Mouse (Mus musculus) stomach, postnatal 0 days (tissue): ENCODE results near the gene Cda. TPM values are rescaled to one million over a fixed set of nuclear protein-coding genes. Genes with fewer than 3 reads are reported as not detected.

Experiments
- ATAC-seq: fragments of 200-750 bp; cut with Nextera tagmentation; 2 replicates; pipeline ENCODE4 v1.8.0; 2017; ENCODE audit not compliant: low FRiP score, low TSS enrichment
- DNase-seq: peaks from one replicate; pipeline ENCODE4 v3.0.0-alpha.2; 2016; ENCODE audit warnings: low spot score
- H3K27ac ChIP-seq: fragments of 300-500 bp; sonication (generic); replicated peaks from 2 replicates; pipeline ENCODE4 v1.5.1; 2014; ENCODE audit warnings: mild to moderate bottlenecking, control low read depth
- H3K27me3 ChIP-seq: fragments of 300-500 bp; sonication (generic); 2 replicates; pipeline ENCODE4 v1.6.1; 2014; ENCODE audit warnings: low read length; ENCODE audit not compliant: control insufficient read depth, insufficient read depth
- H3K36me3 ChIP-seq: fragments of 300-500 bp; sonication (generic); 2 replicates; pipeline ENCODE4 v1.6.1; 2014; ENCODE audit warnings: low read length, mixed read lengths; ENCODE audit not compliant: control insufficient read depth, insufficient read depth
- H3K4me1 ChIP-seq: fragments of 300-500 bp; sonication (generic); replicated peaks from 2 replicates; pipeline ENCODE4 v1.6.1; 2014; ENCODE audit warnings: antibody characterized with exemption; ENCODE audit not compliant: control insufficient read depth, insufficient read depth
- H3K4me2 ChIP-seq: fragments of 300-500 bp; sonication (generic); replicated peaks from 2 replicates; pipeline ENCODE4 v1.6.1; 2014; ENCODE audit warnings: low read depth, mild to moderate bottlenecking, control low read depth, moderate library complexity
- H3K4me3 ChIP-seq: fragments of 300-500 bp; sonication (generic); 2 replicates; pipeline ENCODE4 v1.5.1; 2014; ENCODE audit warnings: low read depth, low read length, control low read depth
- H3K9ac ChIP-seq: fragments of 300-500 bp; sonication (generic); 2 replicates; pipeline ENCODE4 v1.6.1; 2014; ENCODE audit warnings: mild to moderate bottlenecking, low read length, control low read depth, mixed read lengths
- H3K9me3 ChIP-seq: fragments of 300-500 bp; sonication (generic); 2 replicates; pipeline ENCODE4 v1.6.1; 2016; ENCODE audit warnings: low read length; ENCODE audit not compliant: control insufficient read depth
- CTCF ChIP-seq: IDR thresholded peaks from 2 replicates; pipeline ENCODE4 v1.5.1; 2016; ENCODE audit warnings: antibody characterized with exemption, low read depth, mild to moderate bottlenecking, moderate library complexity
- EP300 ChIP-seq: optimal IDR thresholded peaks from 2 replicates; pipeline ENCODE3; 2016; ENCODE audit warnings: antibody characterized with exemption
- WGBS: fragments of 180-500 bp; shearing (Covaris S2); extraction: QIAGEN DNeasy Blood & Tissue Kit; methylation state at CpG from one replicate; pipeline ENCODE4 v1.1.7; 2014; 5-methylcytosine and 5-hydroxymethylcytosine counted together
- polyA plus RNA-seq: library from polyadenylated mRNA; unstranded; fragments of >200 nt; fragmentation: Nextera tagmentation; extraction: Ambion mirVana; gene quantifications from 2 replicates; pipeline ENCODE4 v1.2.1, GENCODE M21; 2015

The Cda gene
- polyA plus RNA-seq, 1 experiment from 2014 or later, result 12.5 TPM

GRCm38 (mm10) chr4:138321488-138321887 is 46.3 kb downstream of the Cda start:
- Histone ChIP-seq H3K4me2 (no peak overlapping the region), H3K36me3 (0 out of 2 replicates have a peak, but pooled peaks cover 3% of the 10 kb centered on the region), H3K27me3 (no peaks in the 10 kb centered on the region), H3K4me1 (no peaks in the 10 kb centered on the region), H3K9ac (no peak overlapping the region), H3K27ac (no peak overlapping the region), H3K4me3 (no peak overlapping the region), H3K9me3 (no peaks in the 10 kb centered on the region)
- TF ChIP-seq EP300, result no peak
- TF ChIP-seq CTCF, result no peak
- ATAC-seq (no peak), DNase-seq (no peak)
- WGBS, result 56% methylated on average over 7 of the region's 7 CpGs

GRCm38 (mm10) chr4:138320711-138321110 is 47.1 kb downstream of the Cda start:
- no peak for TF ChIP-seq CTCF
- no peak for TF ChIP-seq EP300
- Histone ChIP-seq H3K4me3 (no peak overlapping the region), H3K4me1 (no peaks in the 10 kb centered on the region), H3K4me2 (no peak overlapping the region), H3K9me3 (no peaks in the 10 kb centered on the region), H3K9ac (no peak overlapping the region), H3K36me3 (0 out of 2 replicates have a peak, but pooled peaks cover 5% of the 10 kb centered on the region), H3K27me3 (no peaks in the 10 kb centered on the region), H3K27ac (no peak overlapping the region)
- 61% methylated on average over 11 of the region's 11 CpGs for WGBS
- DNase-seq (peak; percentile 66), ATAC-seq (no peak)

GRCm38 (mm10) chr4:138319508-138319907 is 48.3 kb downstream of the Cda start:
- Histone ChIP-seq H3K9ac (no peak overlapping the region), H3K9me3 (no peaks in the 10 kb centered on the region), H3K4me1 (no peaks in the 10 kb centered on the region), H3K36me3 (peaks cover 5% of the 10 kb centered on the region; the same call in 1 of the 2 replicates), H3K27me3 (no peaks in the 10 kb centered on the region), H3K27ac (no peak overlapping the region), H3K4me2 (no peak overlapping the region), H3K4me3 (no peak overlapping the region)
- ATAC-seq (peak; percentile 49), DNase-seq (peak; percentile 88)
- 33% methylated on average over 10 of the region's 10 CpGs for WGBS
- no peak for TF ChIP-seq EP300
- TF ChIP-seq CTCF, result peak; percentile 100

GRCm38 (mm10) chr4:138318509-138319266 is 49.1 kb downstream of the Cda start:
- Histone ChIP-seq H3K27ac (no peak overlapping the region), H3K4me1 (no peaks in the 10 kb centered on the region), H3K4me3 (no peak overlapping the region), H3K36me3 (peaks cover 10% of the 10 kb centered on the region; the same call in 1 of the 2 replicates), H3K27me3 (no peaks in the 10 kb centered on the region), H3K9me3 (no peaks in the 10 kb centered on the region), H3K9ac (no peak overlapping the region), H3K4me2 (no peak overlapping the region)
- 55% methylated on average over 6 of the region's 6 CpGs for WGBS
- ATAC-seq (peak; percentile 34), DNase-seq (peak; percentile 65)
- TF ChIP-seq CTCF (peak; percentile 88), EP300 (no peak)

- 87% methylated on average over 6 of the region's 6 CpGs for WGBS
Observed at GRCm38 (mm10) chr4:138316369-138316768, 51.4 kb downstream of the Cda start.

GRCm38 (mm10) chr4:138315781-138316180 is 52.0 kb downstream of the Cda start:
- H3K27me3 ChIP-seq, result no peaks in the 10 kb centered on the region
- no peaks in the 10 kb centered on the region for H3K9me3 ChIP-seq
- no peak overlapping the region for H3K27ac ChIP-seq
- H3K4me2 ChIP-seq, result no peak overlapping the region
- DNase-seq (no peak), ATAC-seq (no peak)
- WGBS, result 75% methylated on average over 9 of the region's 9 CpGs
- no peak overlapping the region for H3K4me3 ChIP-seq
- H3K9ac ChIP-seq, result no peak overlapping the region
- TF ChIP-seq EP300 (no peak), CTCF (peak; percentile 67)
- H3K4me1 ChIP-seq, result no peaks in the 10 kb centered on the region
- peaks cover 29% of the 10 kb centered on the region for H3K36me3 ChIP-seq

More at GRCm38 (mm10) chr4:138316369-138316768, 51.4 kb downstream of the Cda start:
- Histone ChIP-seq H3K27me3 (no peaks in the 10 kb centered on the region), H3K9me3 (no peaks in the 10 kb centered on the region), H3K9ac (no peak overlapping the region), H3K36me3 (peaks cover 23% of the 10 kb centered on the region), H3K4me2 (no peak overlapping the region), H3K4me3 (no peak overlapping the region), H3K4me1 (no peaks in the 10 kb centered on the region), H3K27ac (no peak overlapping the region)
- ATAC-seq (no peak), DNase-seq (no peak)
- peak; percentile 46 for TF ChIP-seq CTCF
- no peak for TF ChIP-seq EP300
